Mouse (Mus musculus) hematopoietic stem cell, adult 5-6 weeks (primary cell): ENCODE data around the gene Gemin4. TPM values are rescaled to one million over a fixed set of nuclear protein-coding genes. Genes with fewer than 3 reads are reported as not detected.

ENCODE experiments used
- ATAC-seq, 2 experiments: fragments of 125-278 bp in 1 of 2; replicated peaks in 1 of 2; 2 replicates each; pipeline ENCODE4 v1.8.0; 2016 to 2017; ENCODE audit warnings: inconsistent platforms in 2 of 2, mild to moderate bottlenecking in 2 of 2, moderate number of reproducible peaks in 2 of 2, low read depth in 1 of 2, moderate TSS enrichment in 1 of 2; ENCODE audit not compliant: low FRiP score in 2 of 2, poor library complexity in 2 of 2, severe bottlenecking in 2 of 2, insufficient read depth in 1 of 2, low TSS enrichment in 1 of 2
- total RNA-seq: library from RNA; stranded (forward); fragments of 172-1452, 232-1000 nt; gene quantifications from 2 replicates; pipeline ENCODE4 v1.2.3, GENCODE M21; 2017

Gene Gemin4
- total RNA-seq, 1 experiment from 2014 or later: 20.7 TPM

- peak; percentile 47 to 70 for ATAC-seq
Observed at GRCm38 (mm10) chr11:76178726-76179494, 38.6 kb downstream of the Gemin4 start.

- ATAC-seq: no peak
Observed at GRCm38 (mm10) chr11:76170207-76170606, 47.3 kb downstream of the Gemin4 start.

GRCm38 (mm10) chr11:76168976-76169375 lies 48.5 kb downstream of the Gemin4 start:
- ATAC-seq: no peak

- peak; percentile 25 to 46; a peak in 2 of 4 replicates for ATAC-seq
Observed at GRCm38 (mm10) chr11:76167079-76167765, 50.2 kb downstream of the Gemin4 start.

GRCm38 (mm10) chr11:76166657-76167056 lies 50.8 kb downstream of the Gemin4 start:
- ATAC-seq: no peak; a peak in 1 of 4 replicates

Other genes starting within 250 kb of the Gemin4 start
- gene 1700016K19Rik, start 217.8 kb downstream of the Gemin4 start, total RNA-seq: not detected in 2 replicates
- 4.6 and 9.3 TPM in 2 replicates for gene Rflnb, start 189.9 kb downstream of the Gemin4 start, total RNA-seq
- 38.3 and 47.8 TPM in 2 replicates for gene Vps53, start 38.0 kb downstream of the Gemin4 start, total RNA-seq
- 3.4 and 5.3 TPM in 2 replicates for gene Fam57a, start 38.0 kb downstream of the Gemin4 start, total RNA-seq
- gene Dbil5, start 56 bp downstream of the Gemin4 start, total RNA-seq: 0.65 and 1.1 TPM in 2 replicates
- gene Mrm3, start 26.1 kb upstream of the Gemin4 start, total RNA-seq: 16.1 and 33.6 TPM in 2 replicates
- 295 and 311 TPM in 2 replicates for gene Glod4, start 26.1 kb upstream of the Gemin4 start, total RNA-seq
- gene Nxn, start 181.5 kb upstream of the Gemin4 start, total RNA-seq: 7.9 and 13.3 TPM in 2 replicates
- 6.7 and 10.2 TPM in 2 replicates for gene Timm22, start 189.3 kb upstream of the Gemin4 start, total RNA-seq